ENCODE assay signal across 8 mouse cellular contexts in genomic region chr4:41631390-41631789, GRCm38 (mm10). TPM values are rescaled to one million over a fixed set of nuclear protein-coding genes. Genes with fewer than 3 reads are reported as not detected.
DNase-seq lines count a peak whose midpoint lies in the region; ATAC-seq and TF ChIP-seq lines count a peak whose summit lies in the region.

No protein-coding gene starts in this region.

- H3K27ac ChIP-seq in embryonic facial prominence, embryonic 11.5 days (replicated peaks; ENCODE audit: low read depth, low read length), result peak overlapping the region; percentile 22; the same call in 1 of the 2 replicates
- peak overlapping the region; percentile 60 for H3K27ac ChIP-seq in midbrain, embryonic 16.5 days (ENCODE audit: low read length)

- H3K9me3 ChIP-seq in embryonic facial prominence, embryonic 11.5 days (replicated peaks; ENCODE audit: control insufficient read depth, low read length), result no peaks in the 10 kb centered on the region
- no peaks in the 10 kb centered on the region for H3K9me3 ChIP-seq in midbrain, embryonic 16.5 days (replicated peaks; ENCODE audit: control insufficient read depth, low read length, poor library complexity, severe bottlenecking)

- WGBS in lung, adult 2 months, result 14% methylated on average over 11 of the region's 11 CpGs
- 1% methylated on average over 11 of the region's 11 CpGs for WGBS in embryonic facial prominence, embryonic 11.5 days
- WGBS in midbrain, embryonic 16.5 days, result under 1% methylated on average over 11 of the region's 11 CpGs

- DNase-seq in lung, adult 18-20 months, result peak; percentile 49 to 60
- DNase-seq in lung, adult 2 months, result no peak
- peak; percentile 68 for DNase-seq in embryonic facial prominence, embryonic 11.5 days (ENCODE audit: low spot score)
- peak; percentile 33 to 43 for DNase-seq in heart, postnatal 36 days
- DNase-seq in layer of hippocampus, postnatal 36 days, result peak; percentile 41 to 55

- peak overlapping the region; percentile 29 for H3K4me2 ChIP-seq in embryonic facial prominence, embryonic 11.5 days (ENCODE audit: low read depth, low read length)
- H3K4me2 ChIP-seq in midbrain, embryonic 16.5 days (ENCODE audit: low read length), result peak overlapping the region; percentile 20; the same call in 1 of the 2 replicates

- H3K27me3 ChIP-seq in embryonic facial prominence, embryonic 11.5 days (ENCODE audit: control insufficient read depth, insufficient read depth, low read length), result 0 out of 2 replicates have a peak, but pooled peaks cover 3% of the 10 kb centered on the region
- no peaks in the 10 kb centered on the region for H3K27me3 ChIP-seq in midbrain, embryonic 16.5 days (ENCODE audit: control insufficient read depth, insufficient read depth, low read depth, low read length)

- intact Hi-C loops in heart, postnatal 36 days (cut with DNase I), result no loop called here

- H3K36me3 ChIP-seq in embryonic facial prominence, embryonic 11.5 days (replicated peaks; ENCODE audit: control insufficient read depth, insufficient read depth, low read depth, low read length), result no peaks in the 10 kb centered on the region
- no peaks in the 10 kb centered on the region for H3K36me3 ChIP-seq in midbrain, embryonic 16.5 days (ENCODE audit: control insufficient read depth, insufficient read depth, low read length)

- peaks cover 6% of the 10 kb centered on the region for H3K4me1 ChIP-seq in lung, adult 2 months (ENCODE audit: control insufficient read depth, insufficient read depth, low read length)
- peaks cover 27% of the 10 kb centered on the region for H3K4me1 ChIP-seq in embryonic facial prominence, embryonic 11.5 days (ENCODE audit: control insufficient read depth, insufficient read depth, low read length)
- peaks cover 26% of the 10 kb centered on the region for H3K4me1 ChIP-seq in midbrain, embryonic 16.5 days (ENCODE audit: control insufficient read depth, insufficient read depth, low read length)

- no peak for TF ChIP-seq POLR2A in lung, adult 2 months (IDR thresholded peaks at IDR 0.05; ENCODE audit: borderline replicate concordance, extremely low read depth, low read depth, low read length)

- peak overlapping the region; percentile 18; the same call in 1 of the 2 replicates for H3K9ac ChIP-seq in embryonic facial prominence, embryonic 11.5 days (replicated peaks; ENCODE audit: low read length)
- peak overlapping the region; percentile 37; the same call in 1 of the 2 replicates for H3K9ac ChIP-seq in midbrain, embryonic 16.5 days (ENCODE audit: low read depth, low read length)

- no peak overlapping the region for H3K4me3 ChIP-seq in lung, adult 2 months (replicated peaks; ENCODE audit: extremely low read depth, low read depth, low read length)
- H3K4me3 ChIP-seq in embryonic facial prominence, embryonic 11.5 days (ENCODE audit: low read depth, low read length), result no peak overlapping the region
- no peak overlapping the region for H3K4me3 ChIP-seq in midbrain, embryonic 16.5 days (ENCODE audit: low read depth, low read length)

- no peak for ATAC-seq in embryonic facial prominence, embryonic 11.5 days (replicated peaks; ENCODE audit: insufficient number of reproducible peaks, low FRiP score, low TSS enrichment, low read depth)
- peak; percentile 26; the same call in 1 of the 2 replicates for ATAC-seq in midbrain, embryonic 16.5 days
- ATAC-seq in granulocyte monocyte progenitor cell, adult 5-6 weeks (replicated peaks; ENCODE audit: poor library complexity, severe bottlenecking), result no peak
- no peak for ATAC-seq in megakaryocyte progenitor cell, adult 5-6 weeks (replicated peaks; ENCODE audit: poor library complexity)

- no peak for TF ChIP-seq CTCF in lung, adult 2 months (IDR thresholded peaks at IDR 0.05; ENCODE audit: insufficient read depth, low read length)

RNA-seq across cellular contexts. Expression of gene Enho, which starts 8.7 kb away (rescaled TPM):
- polyA plus RNA-seq in lung, adult 2 months (2012; rRNA removed), result 36.4 and 48.9 TPM in 2 replicates
- 19.9 and 24.5 TPM in 2 replicates for polyA plus RNA-seq in embryonic facial prominence, embryonic 11.5 days (2014; fragmentation: Nextera tagmentation; extraction: Ambion mirVana)
- total RNA-seq in heart, postnatal 36 days (2021), result 1 to 10 TPM; 9.1 to 9.9 TPM
- total RNA-seq in layer of hippocampus, postnatal 36 days (2021), result 10 to 100 TPM; 60.2 to 64.3 TPM
- polyA plus RNA-seq in midbrain, embryonic 16.5 days (2015; fragmentation: Nextera tagmentation; extraction: Ambion mirVana), result 103 and 120 TPM in 2 replicates
- total RNA-seq in granulocyte monocyte progenitor cell, adult 5-6 weeks (2014; fragmentation: Nextera tagmentation), result not detected in 2 replicates
- total RNA-seq in granulocyte monocyte progenitor cell, adult 5-6 weeks (2017), result not detected in 2 replicates
- total RNA-seq in megakaryocyte progenitor cell, adult 5-6 weeks (2015), result not detected in 2 replicates
- not detected in 2 replicates for total RNA-seq in megakaryocyte progenitor cell, adult 5-6 weeks (2017)

Comparison
In these comparisons a context has a peak if more than half of its experiments do, and no peak if none do; other contexts are left out.
1. RNA of gene Enho, which starts 8.7 kb away (total RNA-seq): 60.2 to 64.3 TPM in layer of hippocampus, postnatal 36 days and 9.1 to 9.9 TPM in heart, postnatal 36 days; not detected in granulocyte monocyte progenitor cell, adult 5-6 weeks and not detected in megakaryocyte progenitor cell, adult 5-6 weeks; every median in the first group is over 4 times any median in the second.